ENCODE assay signal across 9 mouse cellular contexts in genomic region chr13:73468834-73469233, GRCm38 (mm10). TPM values are rescaled to one million over a fixed set of nuclear protein-coding genes. Genes with fewer than 3 reads are reported as not detected.
DNase-seq lines count a peak whose midpoint lies in the region; ATAC-seq lines count a peak whose summit lies in the region.
"Had no signal": no experiment of that assay in that cellular context is flagged by ENCODE, and none has a peak within 500 bp of the region (broad histone marks: within the 10 kb centered on the region; RNA-seq: fewer than 3 reads in every experiment).

No protein-coding gene starts in this region.

- ATAC-seq in kidney, embryonic 16.5 days (ENCODE audit: low FRiP score, low TSS enrichment): no peak
- no peak for ATAC-seq in embryonic facial prominence, embryonic 11.5 days (replicated peaks; ENCODE audit: insufficient number of reproducible peaks, low FRiP score, low TSS enrichment, low read depth)
- ATAC-seq in hindbrain, embryonic 13.5 days (ENCODE audit: low FRiP score): no peak
- no peak for ATAC-seq in midbrain, embryonic 11.5 days (ENCODE audit: low FRiP score)
- ATAC-seq in megakaryocyte progenitor cell, adult 5-6 weeks (replicated peaks; ENCODE audit: poor library complexity): no peak

- H3K36me3 ChIP-seq in kidney, embryonic 16.5 days (ENCODE audit: insufficient read depth, low read length): 0 out of 2 replicates have a peak, but pooled peaks cover 1% of the 10 kb centered on the region
- H3K36me3 ChIP-seq in embryonic facial prominence, embryonic 11.5 days (replicated peaks; ENCODE audit: control insufficient read depth, insufficient read depth, low read depth, low read length): no peaks in the 10 kb centered on the region
- H3K36me3 ChIP-seq in hindbrain, embryonic 13.5 days: no peaks in the 10 kb centered on the region
- no peaks in the 10 kb centered on the region for H3K36me3 ChIP-seq in midbrain, embryonic 11.5 days (ENCODE audit: control insufficient read depth, insufficient read depth, low read length)
- H3K36me3 ChIP-seq: G1E had no signal

- 0 out of 2 replicates have a peak overlapping the region, but pooled peaks have one; percentile 91 for H3K9ac ChIP-seq in kidney, embryonic 16.5 days (replicated peaks; ENCODE audit: low read length)
- H3K9ac ChIP-seq in embryonic facial prominence, embryonic 11.5 days (replicated peaks; ENCODE audit: low read length): peak overlapping the region; percentile 91
- H3K9ac ChIP-seq in hindbrain, embryonic 13.5 days: peak overlapping the region; percentile 98
- H3K9ac ChIP-seq in midbrain, embryonic 11.5 days (ENCODE audit: low read length): peak overlapping the region; percentile 95; the same call in 1 of the 2 replicates

- 61% methylated on average over 3 of the region's 3 CpGs for WGBS in kidney, embryonic 16.5 days
- WGBS in embryonic facial prominence, embryonic 11.5 days: 70% methylated on average over 3 of the region's 3 CpGs
- WGBS in hindbrain, embryonic 13.5 days: 53% methylated on average over 3 of the region's 3 CpGs
- WGBS in midbrain, embryonic 11.5 days: 60% methylated on average over 3 of the region's 3 CpGs

- no peak for DNase-seq in kidney, postnatal 4 days
- DNase-seq in embryonic facial prominence, embryonic 11.5 days (ENCODE audit: low spot score): no peak
- peak; percentile 83 for DNase-seq in midbrain, embryonic 11.5 days (ENCODE audit: low spot score, missing footprints)
- DNase-seq in cerebellum, postnatal 4 days (ENCODE audit: low spot score in 2 of 2): no peak
- DNase-seq in layer of hippocampus, adult 9-10 months (ENCODE audit: low spot score): no peak

- H3K4me3 ChIP-seq in kidney, embryonic 16.5 days (ENCODE audit: low read length): peak overlapping the region; percentile 84
- peak overlapping the region; percentile 67 for H3K4me3 ChIP-seq in embryonic facial prominence, embryonic 11.5 days (ENCODE audit: low read depth, low read length)
- peak overlapping the region; percentile 87 for H3K4me3 ChIP-seq in hindbrain, embryonic 13.5 days
- H3K4me3 ChIP-seq in midbrain, embryonic 11.5 days (ENCODE audit: low read depth, low read length): no peak overlapping the region

- H3K27ac ChIP-seq in kidney, embryonic 16.5 days (ENCODE audit: low read length): no peak overlapping the region
- no peak overlapping the region for H3K27ac ChIP-seq in embryonic facial prominence, embryonic 11.5 days (replicated peaks; ENCODE audit: low read depth, low read length)
- no peak overlapping the region for H3K27ac ChIP-seq in hindbrain, embryonic 13.5 days
- H3K27ac ChIP-seq in midbrain, embryonic 11.5 days (ENCODE audit: low read depth, low read length): no peak overlapping the region

- no peaks in the 10 kb centered on the region for H3K9me3 ChIP-seq in kidney, embryonic 16.5 days (ENCODE audit: low read length)
- H3K9me3 ChIP-seq in embryonic facial prominence, embryonic 11.5 days (replicated peaks; ENCODE audit: control insufficient read depth, low read length): no peaks in the 10 kb centered on the region
- H3K9me3 ChIP-seq in hindbrain, embryonic 13.5 days: no peaks in the 10 kb centered on the region
- no peaks in the 10 kb centered on the region for H3K9me3 ChIP-seq in midbrain, embryonic 11.5 days (ENCODE audit: control insufficient read depth, low read length)

- no peaks in the 10 kb centered on the region for H3K27me3 ChIP-seq in kidney, embryonic 16.5 days (ENCODE audit: insufficient read depth, low read length)
- no peaks in the 10 kb centered on the region for H3K27me3 ChIP-seq in embryonic facial prominence, embryonic 11.5 days (ENCODE audit: control insufficient read depth, insufficient read depth, low read length)
- H3K27me3 ChIP-seq in hindbrain, embryonic 13.5 days: no peaks in the 10 kb centered on the region
- no peaks in the 10 kb centered on the region for H3K27me3 ChIP-seq in midbrain, embryonic 11.5 days (ENCODE audit: control insufficient read depth, insufficient read depth, low read length)

- H3K4me2 ChIP-seq in kidney, embryonic 16.5 days (replicated peaks; ENCODE audit: low read depth, low read length): peak overlapping the region; percentile 96
- H3K4me2 ChIP-seq in embryonic facial prominence, embryonic 11.5 days (ENCODE audit: low read depth, low read length): peak overlapping the region; percentile 91
- peak overlapping the region; percentile 89 for H3K4me2 ChIP-seq in hindbrain, embryonic 13.5 days
- peak overlapping the region; percentile 92 for H3K4me2 ChIP-seq in midbrain, embryonic 11.5 days

- H3K4me1 ChIP-seq in kidney, embryonic 16.5 days (ENCODE audit: insufficient read depth, low read length): peaks cover 26% of the 10 kb centered on the region
- no peaks in the 10 kb centered on the region for H3K4me1 ChIP-seq in embryonic facial prominence, embryonic 11.5 days (ENCODE audit: control insufficient read depth, insufficient read depth, low read length)
- peaks cover 46% of the 10 kb centered on the region for H3K4me1 ChIP-seq in hindbrain, embryonic 13.5 days (replicated peaks)
- H3K4me1 ChIP-seq in midbrain, embryonic 11.5 days (ENCODE audit: control insufficient read depth, insufficient read depth, low read length): peaks cover 17% of the 10 kb centered on the region

RNA-seq across cellular contexts. Expression of gene Lpcat1, which starts 1.8 kb away (rescaled TPM):
- polyA plus RNA-seq in kidney, embryonic 16.5 days (2015; fragmentation: Nextera tagmentation; extraction: Ambion mirVana): 31.1 and 35.1 TPM in 2 replicates
- 49.4 and 52.2 TPM in 2 replicates for polyA plus RNA-seq in embryonic facial prominence, embryonic 11.5 days (2014; fragmentation: Nextera tagmentation; extraction: Ambion mirVana)
- 57.0 and 59.6 TPM in 2 replicates for polyA plus RNA-seq in hindbrain, embryonic 13.5 days (2015; fragmentation: Nextera tagmentation; extraction: Ambion mirVana)
- polyA plus RNA-seq in midbrain, embryonic 11.5 days (2014; fragmentation: Nextera tagmentation; extraction: Ambion mirVana): 52.0 and 53.5 TPM in 2 replicates
- 12.7 and 13.5 TPM in 2 replicates for total RNA-seq in megakaryocyte progenitor cell, adult 5-6 weeks (2015)
- total RNA-seq in megakaryocyte progenitor cell, adult 5-6 weeks (2017): 21.6 and 26.5 TPM in 2 replicates
- polyA plus RNA-seq: G1E had no signal
